Mouse (Mus musculus) heart, postnatal 36 days (tissue): ENCODE results near the gene Itpripl2. TPM values are rescaled to one million over a fixed set of nuclear protein-coding genes. Genes with fewer than 3 reads are reported as not detected.

Experiments
- DNase-seq, 2 experiments: peaks; one replicate each; pipeline ENCODE4 v3.0.0; 2021 to 2022
- intact Hi-C: fragments of 180-260 bp; cut with DNase I; formaldehyde crosslinking; loops from one replicate; pipeline ENCODE4 v1.15.1; 2025
- total RNA-seq, 2 experiments: library from RNA; stranded (reverse); gene quantifications; 2 replicates each; pipeline ENCODE4 v1.2.3; 2021

The Itpripl2 gene
- total RNA-seq, 2 experiments from 2014 or later, result 23.1 to 25.1 TPM

GRCm38 (mm10) chr7:118489706-118490665, 1.8 kb downstream of the Itpripl2 start:
- peak; percentile 45 to 50 for DNase-seq
- intact Hi-C loops, result loop anchor here (1.0 to 2.0 kb wide), 3 partner anchors 20 to 41 kb away; partner anchors contain the start of gene Syt17

GRCm38 (mm10) chr7:118488060-118488664, 3.6 kb downstream of the Itpripl2 start:
- intact Hi-C loops, result no loop called here
- DNase-seq, result no peak

- intact Hi-C loops, result no loop called here
These were observed 4.9 kb downstream of the Itpripl2 start for GRCm38 (mm10) chr7:118486917-118487316.

DNA sequence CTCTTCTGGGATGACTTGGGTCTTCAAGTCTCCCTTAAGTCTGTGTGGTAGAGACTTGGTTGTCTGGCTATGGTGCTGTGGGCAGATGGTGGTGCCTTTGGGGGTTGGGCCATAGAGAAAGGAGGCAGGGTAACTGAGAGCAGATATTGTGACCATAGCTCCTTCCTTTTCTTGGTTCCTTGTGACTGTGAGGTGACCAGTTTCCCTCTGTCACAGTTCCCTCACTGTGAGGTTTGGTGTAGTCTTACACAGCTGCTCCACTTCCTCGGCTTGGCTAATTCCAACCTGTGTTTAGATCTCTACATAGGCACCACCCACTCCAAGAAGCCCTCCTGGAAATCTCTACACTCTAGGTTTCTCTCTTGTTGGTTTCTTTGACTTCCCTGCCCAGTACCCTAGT, 7.8 kb downstream of the Itpripl2 start:
- no peak for DNase-seq
- intact Hi-C loops, result no loop called here

More at GRCm38 (mm10) chr7:118486917-118487316, 4.9 kb downstream of the Itpripl2 start:
- DNase-seq, result no peak

- intact Hi-C loops, result no loop called here
- no peak for DNase-seq
These were observed 9.8 kb downstream of the Itpripl2 start for GRCm38 (mm10) chr7:118482001-118482400.

GRCm38 (mm10) chr7:118481047-118481810, 10.5 kb downstream of the Itpripl2 start:
- intact Hi-C loops, result no loop called here
- DNase-seq, result no peak

GRCm38 (mm10) chr7:118480160-118480709, 11.5 kb downstream of the Itpripl2 start:
- intact Hi-C loops, result no loop called here
- no peak for DNase-seq

- intact Hi-C loops, result no loop called here
- peak; percentile 65 to 79 for DNase-seq
These were observed 12.9 kb downstream of the Itpripl2 start for GRCm38 (mm10) chr7:118478835-118479312.

- no peak for DNase-seq
- intact Hi-C loops, result no loop called here
These were observed 15.3 kb downstream of the Itpripl2 start for GRCm38 (mm10) chr7:118476428-118476827.

GRCm38 (mm10) chr7:118475008-118475705, 16.6 kb downstream of the Itpripl2 start:
- peak; percentile 53 to 54 for DNase-seq
- intact Hi-C loops, result no loop called here

GRCm38 (mm10) chr7:118472886-118473285, 18.9 kb downstream of the Itpripl2 start:
- intact Hi-C loops, result no loop called here
- no peak for DNase-seq

DNA sequence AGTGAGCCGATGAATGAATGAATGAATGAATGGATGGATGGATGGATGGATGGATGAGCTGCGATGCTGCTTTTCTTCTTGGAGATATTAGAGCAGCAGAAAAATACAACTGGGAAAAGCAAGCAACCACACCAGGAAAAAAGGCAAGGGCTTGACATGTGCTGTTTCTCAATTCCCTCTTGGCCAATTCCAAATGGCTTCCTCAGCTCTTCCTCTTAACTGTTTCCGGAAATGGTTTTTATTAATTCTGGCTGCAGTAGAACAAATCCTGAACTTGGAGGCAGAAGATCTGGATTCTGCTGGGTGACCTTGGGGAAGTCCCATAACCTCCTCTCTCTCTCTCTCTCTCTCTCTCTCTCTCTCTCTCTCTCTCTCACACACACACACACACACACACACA, 23.7 kb downstream of the Itpripl2 start:
- DNase-seq, result no peak
- intact Hi-C loops, result no loop called here

GRCm38 (mm10) chr7:118464432-118464831, 27.3 kb downstream of the Itpripl2 start:
- intact Hi-C loops, result no loop called here

GRCm38 (mm10) chr7:118462818-118463762, 28.7 kb downstream of the Itpripl2 start:
- intact Hi-C loops, result no loop called here
- DNase-seq, result no peak

More at GRCm38 (mm10) chr7:118464432-118464831, 27.3 kb downstream of the Itpripl2 start:
- no peak for DNase-seq

GRCm38 (mm10) chr7:118461400-118462136, 30.2 kb downstream of the Itpripl2 start:
- intact Hi-C loops, result no loop called here
- no peak for DNase-seq

GRCm38 (mm10) chr7:118453722-118454121, 38.1 kb downstream of the Itpripl2 start:
- intact Hi-C loops, result no loop called here
- no peak for DNase-seq

DNA sequence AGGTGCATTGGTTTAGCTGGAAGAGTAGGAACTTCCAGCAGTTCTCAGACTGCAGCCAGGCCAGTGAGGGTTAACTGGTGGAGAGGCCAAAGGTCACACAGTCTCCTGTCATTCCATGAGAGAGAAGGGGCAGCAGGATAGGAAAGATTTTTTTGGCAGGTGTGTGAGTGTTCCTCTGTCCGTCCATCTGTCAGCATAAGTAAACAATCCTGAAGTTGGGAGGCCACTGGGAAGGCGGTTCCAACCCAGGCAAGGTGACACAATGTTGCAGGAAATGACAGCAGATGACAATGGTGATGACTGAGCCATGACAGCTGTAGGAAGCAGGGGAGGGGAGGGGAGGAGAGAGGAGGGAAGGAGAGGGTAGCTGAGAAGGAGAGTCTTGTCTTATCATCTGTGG, 38.8 kb downstream of the Itpripl2 start:
- intact Hi-C loops, result no loop called here
- DNase-seq, result no peak
